Mouse (Mus musculus) frontal cortex, adult (tissue): ENCODE measurements around the gene Palm.

Experiments
- ATAC-seq: cut with Nextera tagmentation; 2 replicates; pipeline ENCODE4 v1.9.2; 2017; ENCODE audit warnings: mild to moderate bottlenecking, moderate library complexity, mixed read lengths; ENCODE audit not compliant: low TSS enrichment

Palm gene

GRCm38 (mm10) chr10:79824413-79824812 lies 31.0 kb downstream of the Palm start:
- no peak for ATAC-seq

- no peak for ATAC-seq
Observed at GRCm38 (mm10) chr10:79831583-79831982, 38.2 kb downstream of the Palm start.

GRCm38 (mm10) chr10:79832026-79832785 lies 38.8 kb downstream of the Palm start:
- no peak for ATAC-seq

GRCm38 (mm10) chr10:79832786-79833181 lies 39.4 kb downstream of the Palm start:
- no peak for ATAC-seq

- ATAC-seq, result peak; percentile 86
Observed at GRCm38 (mm10) chr10:79834769-79835398, 41.5 kb downstream of the Palm start.

GRCm38 (mm10) chr10:79836918-79837317 lies 43.5 kb downstream of the Palm start:
- no peak for ATAC-seq

- ATAC-seq, result no peak
Observed at GRCm38 (mm10) chr10:79838151-79838550, 44.8 kb downstream of the Palm start.

GRCm38 (mm10) chr10:79840091-79840490 lies 46.7 kb downstream of the Palm start:
- no peak; the same call in 1 of the 2 replicates for ATAC-seq

GRCm38 (mm10) chr10:79840644-79841551 lies 47.5 kb downstream of the Palm start:
- peak; percentile 98 for ATAC-seq

- no peak for ATAC-seq
Observed at GRCm38 (mm10) chr10:79842322-79842721, 49.0 kb downstream of the Palm start.

- ATAC-seq, result no peak
Observed at GRCm38 (mm10) chr10:79843476-79843875, 50.1 kb downstream of the Palm start.

- ATAC-seq, result no peak
Observed at GRCm38 (mm10) chr10:79846553-79846952, 53.2 kb downstream of the Palm start.

GRCm38 (mm10) chr10:79849941-79850628 lies 56.7 kb downstream of the Palm start:
- ATAC-seq, result no peak

- no peak for ATAC-seq
Observed at GRCm38 (mm10) chr10:79851653-79852052, 58.3 kb downstream of the Palm start.

- ATAC-seq, result no peak
Observed at GRCm38 (mm10) chr10:79852107-79852789, 58.9 kb downstream of the Palm start.

- no peak for ATAC-seq
Observed at GRCm38 (mm10) chr10:79852827-79853226, 59.5 kb downstream of the Palm start.

GRCm38 (mm10) chr10:79853392-79853791 lies 60.0 kb downstream of the Palm start:
- 0 out of 2 replicates have a peak, but pooled peaks have one; percentile 2 for ATAC-seq

- peak; percentile 86 for ATAC-seq
Observed at GRCm38 (mm10) chr10:79853860-79854795, 60.8 kb downstream of the Palm start, which contains the start of gene Ptbp1. Gene Ptbp1 (plus strand): TSS chr10:79854427.

- ATAC-seq, result peak; percentile 2; the same call in 1 of the 2 replicates
Observed at GRCm38 (mm10) chr10:79854801-79855541, 61.6 kb downstream of the Palm start.
